Mouse (Mus musculus) MEL (cell line): ENCODE data around the gene Itpr2.

Experiments
- CHD1 ChIP-seq: IDR thresholded peaks from 2 replicates; pipeline ENCODE4 v1.6.1; 2012; ENCODE audit warnings: low read depth, mild to moderate bottlenecking, inconsistent platforms, low read length, improper control_type of control experiment
- CTCF ChIP-seq, 3 experiments: IDR thresholded peaks in 2 of 3; conservative IDR thresholded peaks in 1 of 3; 2 replicates each; pipeline ENCODE4 v1.5.1; 2011 to 2012; ENCODE audit warnings: low read length in 3 of 3, low read depth in 2 of 3, mild to moderate bottlenecking in 2 of 3, improper control_type of control experiment in 1 of 3, inconsistent platforms in 1 of 3, mixed read lengths in 1 of 3, moderate library complexity in 1 of 3; ENCODE audit not compliant: control insufficient read depth in 1 of 3, insufficient read depth in 1 of 3, poor library complexity in 1 of 3, severe bottlenecking in 1 of 3
- JUND ChIP-seq: IDR thresholded peaks from 2 replicates; pipeline ENCODE4 v1.6.1; 2011; ENCODE audit warnings: low read depth, mild to moderate bottlenecking, improper control_type of control experiment, low read length
- MAZ ChIP-seq: IDR thresholded peaks from 2 replicates; pipeline ENCODE4 v1.6.1; 2012; ENCODE audit warnings: low read depth, mild to moderate bottlenecking, inconsistent platforms, low read length, improper control_type of control experiment
- NRF1 ChIP-seq: IDR thresholded peaks from 2 replicates; pipeline ENCODE4 v1.6.1; 2014; ENCODE audit warnings: low read depth, mild to moderate bottlenecking, inconsistent platforms, low read length, improper control_type of control experiment, moderate library complexity; ENCODE audit not compliant: poor library complexity, insufficient read depth, severe bottlenecking
- POLR2A ChIP-seq, 2 experiments: IDR thresholded peaks; 2 replicates each; pipeline ENCODE4 v1.6.1; 2011 to 2012; ENCODE audit warnings: low read length in 2 of 2, mild to moderate bottlenecking in 2 of 2, control low read depth in 1 of 2, improper control_type of control experiment in 1 of 2, low read depth in 1 of 2, moderate library complexity in 1 of 2; ENCODE audit not compliant: control insufficient read depth in 1 of 2, insufficient read depth in 1 of 2, poor library complexity in 1 of 2
- TAL1 ChIP-seq: IDR thresholded peaks from 2 replicates; pipeline ENCODE4 v1.6.1; 2012; ENCODE audit warnings: mild to moderate bottlenecking, inconsistent platforms, low read length, moderate library complexity, mixed read lengths
- TCF12 ChIP-seq: IDR thresholded peaks from 2 replicates; pipeline ENCODE4 v1.6.1; 2014; ENCODE audit warnings: low read depth, mild to moderate bottlenecking, inconsistent platforms, low read length, improper control_type of control experiment, moderate library complexity
- UBTF ChIP-seq: IDR thresholded peaks from 2 replicates; pipeline ENCODE4 v1.6.1; 2012; ENCODE audit warnings: low read depth, mild to moderate bottlenecking, inconsistent platforms, low read length, improper control_type of control experiment, moderate library complexity, borderline replicate concordance; ENCODE audit not compliant: insufficient read depth
- USF1 ChIP-seq: IDR thresholded peaks from 2 replicates; pipeline ENCODE4 v1.6.1; 2014; ENCODE audit warnings: low read depth, mild to moderate bottlenecking, inconsistent platforms, low read length, improper control_type of control experiment, moderate library complexity
- ZMIZ1 ChIP-seq: IDR thresholded peaks from 2 replicates; pipeline ENCODE4 v1.6.1; 2012; ENCODE audit warnings: low read depth, mild to moderate bottlenecking, inconsistent platforms, low read length, improper control_type of control experiment, moderate library complexity
- ZNF384 ChIP-seq: IDR thresholded peaks from 2 replicates; pipeline ENCODE4 v1.6.1; 2012; ENCODE audit warnings: low read depth, mild to moderate bottlenecking, inconsistent platforms, low read length, improper control_type of control experiment

- TF ChIP-seq TCF12 (no peak), JUND (no peak), CTCF (IDR thresholded peaks at IDR 0.05 in 2 of 3, conservative IDR thresholded peaks at IDR 0.05 in 1 of 3; ENCODE audit: control insufficient read depth in 1 of 3, insufficient read depth in 1 of 3, low read depth in 2 of 3, low read length in 3 of 3, poor library complexity in 1 of 3, severe bottlenecking in 1 of 3) (no peak), POLR2A (IDR thresholded peaks at IDR 0.05; ENCODE audit: control insufficient read depth in 1 of 2, insufficient read depth in 1 of 2, low read depth in 1 of 2, low read length in 2 of 2, poor library complexity in 1 of 2) (no peak), UBTF (no peak), USF1 (no peak), MAZ (no peak), ZNF384 (no peak), NRF1 (no peak), TAL1 (no peak), CHD1 (no peak), ZMIZ1 (no peak)
These were observed 344.0 kb downstream of the Itpr2 start for GRCm38 (mm10) chr6:146157983-146158535.
